Mouse (Mus musculus) hindbrain, embryonic 14.5 days (tissue): ENCODE data around the gene Hoxa10. TPM values are rescaled to one million over a fixed set of nuclear protein-coding genes. Genes with fewer than 3 reads are reported as not detected.

ENCODE experiments used
- ATAC-seq: fragments of 200-750 bp; cut with Nextera tagmentation; 2 replicates; pipeline ENCODE4 v1.8.0; 2017; ENCODE audit warnings: moderate number of reproducible peaks, mild to moderate bottlenecking, moderate TSS enrichment, moderate library complexity; ENCODE audit not compliant: low FRiP score
- DNase-seq: peaks from one replicate; pipeline ENCODE4 v3.0.0-alpha.2; 2015; ENCODE audit warnings: low spot score
- H3K27ac ChIP-seq: fragments of 300-500 bp; sonication (generic); 2 replicates; pipeline ENCODE4 v1.5.1; 2014; ENCODE audit warnings: mild to moderate bottlenecking, moderate library complexity
- H3K27me3 ChIP-seq: fragments of 300-500 bp; sonication (generic); 2 replicates; pipeline ENCODE4 v1.6.1; 2014; ENCODE audit warnings: mild to moderate bottlenecking, low read length, mixed read lengths; ENCODE audit not compliant: control insufficient read depth, insufficient read depth
- H3K36me3 ChIP-seq: fragments of 300-500 bp; sonication (generic); replicated peaks from 2 replicates; pipeline ENCODE4 v1.6.1; 2014; ENCODE audit not compliant: control insufficient read depth, insufficient read depth
- H3K4me1 ChIP-seq: fragments of 300-500 bp; sonication (generic); replicated peaks from 2 replicates; pipeline ENCODE4 v1.6.1; 2014; ENCODE audit warnings: antibody characterized with exemption, low read length, mixed read lengths; ENCODE audit not compliant: control insufficient read depth, insufficient read depth
- H3K4me2 ChIP-seq: fragments of 300-500 bp; sonication (generic); replicated peaks from 2 replicates; pipeline ENCODE4 v1.6.1; 2014; ENCODE audit warnings: mild to moderate bottlenecking, moderate library complexity
- H3K4me3 ChIP-seq: fragments of 300-500 bp; sonication (generic); replicated peaks from 2 replicates; pipeline ENCODE4 v1.5.1; 2014; ENCODE audit warnings: mild to moderate bottlenecking, low read length
- H3K9ac ChIP-seq: fragments of 300-500 bp; sonication (generic); 2 replicates; pipeline ENCODE4 v1.6.1; 2014
- H3K9me3 ChIP-seq: fragments of 300-500 bp; sonication (generic); 2 replicates; pipeline ENCODE4 v1.6.1; 2016; ENCODE audit warnings: low read length; ENCODE audit not compliant: control insufficient read depth
- WGBS: fragments of 180-500 bp; shearing (Covaris S2); extraction: QIAGEN DNeasy Blood & Tissue Kit; methylation state at CpG from one replicate; pipeline ENCODE4 v1.1.7; 2014; 5-methylcytosine and 5-hydroxymethylcytosine counted together
- polyA plus RNA-seq: library from polyadenylated mRNA; unstranded; fragments of >200 nt; fragmentation: Nextera tagmentation; extraction: Ambion mirVana; gene quantifications from 2 replicates; pipeline ENCODE4 v1.2.1, GENCODE M21; 2014

Hoxa10 gene
- polyA plus RNA-seq, 1 experiment from 2014 or later: 0.37 TPM

- peak overlapping the region; percentile 61 for H3K9ac ChIP-seq
- peaks cover 90% of the 10 kb centered on the region for H3K27me3 ChIP-seq
- no peaks in the 10 kb centered on the region for H3K4me1 ChIP-seq
- H3K9me3 ChIP-seq: no peaks in the 10 kb centered on the region
- H3K27ac ChIP-seq: peak overlapping the region; percentile 88
- H3K4me3 ChIP-seq: peak overlapping the region; percentile 50
- 0 out of 2 replicates have a peak, but pooled peaks have one; percentile 32 for ATAC-seq
- H3K36me3 ChIP-seq: no peaks in the 10 kb centered on the region
- H3K4me2 ChIP-seq: peak overlapping the region; percentile 81
- no peak for DNase-seq
- under 1% methylated on average over 42 of the region's 46 CpGs for WGBS
Observed at GRCm38 (mm10) chr6:52203371-52204049, 37.1 kb downstream of the Hoxa10 start.

- peak overlapping the region; percentile 81 for H3K4me2 ChIP-seq
- peak overlapping the region; percentile 50 for H3K4me3 ChIP-seq
- H3K27ac ChIP-seq: peak overlapping the region; percentile 88
- DNase-seq (no peak), ATAC-seq (no peak)
- H3K9me3 ChIP-seq: no peaks in the 10 kb centered on the region
- peak overlapping the region; percentile 61 for H3K9ac ChIP-seq
- no peaks in the 10 kb centered on the region for H3K4me1 ChIP-seq
- no peaks in the 10 kb centered on the region for H3K36me3 ChIP-seq
- WGBS: under 1% methylated on average over 10 of the region's 10 CpGs
- peaks cover 90% of the 10 kb centered on the region for H3K27me3 ChIP-seq
Observed at GRCm38 (mm10) chr6:52203121-52203370, 37.6 kb downstream of the Hoxa10 start.

- Histone ChIP-seq H3K4me2 (peak overlapping the region; percentile 81), H3K4me1 (no peaks in the 10 kb centered on the region), H3K36me3 (no peaks in the 10 kb centered on the region), H3K27me3 (peaks cover 91% of the 10 kb centered on the region), H3K4me3 (peak overlapping the region; percentile 50), H3K9ac (peak overlapping the region; percentile 61), H3K27ac (peak overlapping the region; percentile 88), H3K9me3 (no peaks in the 10 kb centered on the region)
- ATAC-seq (no peak), DNase-seq (no peak)
- 4% methylated on average over 22 of the region's 22 CpGs for WGBS
Observed at GRCm38 (mm10) chr6:52202362-52203120, 38.1 kb downstream of the Hoxa10 start.

- DNase-seq (no peak), ATAC-seq (no peak)
- no peaks in the 10 kb centered on the region for H3K9me3 ChIP-seq
- WGBS: 5% methylated on average over 1 of the region's 1 CpGs
- H3K4me3 ChIP-seq: peak overlapping the region; percentile 50
- peak overlapping the region; percentile 81 for H3K4me2 ChIP-seq
- H3K27me3 ChIP-seq: peaks cover 90% of the 10 kb centered on the region
- no peaks in the 10 kb centered on the region for H3K4me1 ChIP-seq
- peak overlapping the region; percentile 61 for H3K9ac ChIP-seq
- H3K27ac ChIP-seq: peak overlapping the region; percentile 95
- H3K36me3 ChIP-seq: no peaks in the 10 kb centered on the region
Observed at GRCm38 (mm10) chr6:52201269-52201668, 39.4 kb downstream of the Hoxa10 start.

- Histone ChIP-seq H3K27me3 (peaks cover 89% of the 10 kb centered on the region), H3K4me3 (peak overlapping the region; percentile 50), H3K36me3 (no peaks in the 10 kb centered on the region), H3K4me1 (no peaks in the 10 kb centered on the region), H3K4me2 (peak overlapping the region; percentile 81), H3K9ac (peak overlapping the region; percentile 61), H3K27ac (peak overlapping the region; percentile 95), H3K9me3 (no peaks in the 10 kb centered on the region)
- ATAC-seq (no peak), DNase-seq (no peak)
- WGBS: 10% methylated on average over 10 of the region's 10 CpGs
Observed at GRCm38 (mm10) chr6:52200751-52201250, 39.9 kb downstream of the Hoxa10 start.

- ATAC-seq (no peak), DNase-seq (no peak)
- Histone ChIP-seq H3K4me1 (no peaks in the 10 kb centered on the region), H3K4me3 (peak overlapping the region; percentile 50), H3K27ac (peak overlapping the region; percentile 95), H3K36me3 (no peaks in the 10 kb centered on the region), H3K9me3 (no peaks in the 10 kb centered on the region), H3K4me2 (peak overlapping the region; percentile 81), H3K27me3 (peaks cover 90% of the 10 kb centered on the region), H3K9ac (peak overlapping the region; percentile 61)
- WGBS: 4% methylated on average over 30 of the region's 30 CpGs
Observed at GRCm38 (mm10) chr6:52200073-52200750, 40.4 kb downstream of the Hoxa10 start.

- H3K27me3 ChIP-seq: peaks cover 92% of the 10 kb centered on the region
- H3K9ac ChIP-seq: peak overlapping the region; percentile 70
- no peaks in the 10 kb centered on the region for H3K4me1 ChIP-seq
- under 1% methylated on average over 10 of the region's 10 CpGs for WGBS
- peak overlapping the region; percentile 9 for H3K4me3 ChIP-seq
- peak; percentile 68 for DNase-seq
- peak overlapping the region; percentile 81 for H3K4me2 ChIP-seq
- no peaks in the 10 kb centered on the region for H3K36me3 ChIP-seq
- no peaks in the 10 kb centered on the region for H3K9me3 ChIP-seq
- ATAC-seq: peak; percentile 76; the same call in 1 of the 2 replicates
- peak overlapping the region; percentile 95 for H3K27ac ChIP-seq
Observed at GRCm38 (mm10) chr6:52197271-52197670, 43.4 kb downstream of the Hoxa10 start.

GRCm38 (mm10) chr6:52196811-52197210 is 43.8 kb downstream of the Hoxa10 start:
- Histone ChIP-seq H3K4me2 (peak overlapping the region; percentile 81), H3K27me3 (peaks cover 94% of the 10 kb centered on the region), H3K27ac (peak overlapping the region; percentile 95), H3K4me1 (no peaks in the 10 kb centered on the region), H3K36me3 (no peaks in the 10 kb centered on the region), H3K4me3 (no peak overlapping the region), H3K9me3 (no peaks in the 10 kb centered on the region), H3K9ac (peak overlapping the region; percentile 70)
- ATAC-seq (no peak), DNase-seq (no peak)
- 5% methylated on average over 9 of the region's 9 CpGs for WGBS

GRCm38 (mm10) chr6:52194690-52195089 is 46.0 kb downstream of the Hoxa10 start:
- WGBS: 5% methylated on average over 10 of the region's 10 CpGs
- Histone ChIP-seq H3K27me3 (peaks cover 87% of the 10 kb centered on the region), H3K36me3 (no peaks in the 10 kb centered on the region), H3K4me3 (0 out of 2 replicates have a peak overlapping the region, but pooled peaks have one; percentile 51), H3K27ac (peak overlapping the region; percentile 95), H3K4me1 (no peaks in the 10 kb centered on the region), H3K9ac (peak overlapping the region; percentile 70), H3K4me2 (peak overlapping the region; percentile 81), H3K9me3 (no peaks in the 10 kb centered on the region)
- ATAC-seq: no peak
- no peak for DNase-seq
